Mouse (Mus musculus) duodenum, adult 2 months (tissue): ENCODE measurements around the gene Olfr65. TPM values are rescaled to one million over a fixed set of nuclear protein-coding genes. Genes with fewer than 3 reads are reported as not detected.

Experiments
- polyA plus RNA-seq: library from polyadenylated mRNA; depleted of rRNA; stranded (reverse); fragments of >200 nt; gene quantifications from 2 replicates; pipeline ENCODE4 v1.2.3, GENCODE M21; 2012; ENCODE audit warnings: low replicate concordance; rRNA removed

Olfr65 gene
- polyA plus RNA-seq = not detected in 2 replicates

GRCm38 (mm10) chr7:103903187-103903586 lies at the start of gene Olfr65:
TSS of gene Olfr65 (plus strand) at chr7:103903487.

DNA sequence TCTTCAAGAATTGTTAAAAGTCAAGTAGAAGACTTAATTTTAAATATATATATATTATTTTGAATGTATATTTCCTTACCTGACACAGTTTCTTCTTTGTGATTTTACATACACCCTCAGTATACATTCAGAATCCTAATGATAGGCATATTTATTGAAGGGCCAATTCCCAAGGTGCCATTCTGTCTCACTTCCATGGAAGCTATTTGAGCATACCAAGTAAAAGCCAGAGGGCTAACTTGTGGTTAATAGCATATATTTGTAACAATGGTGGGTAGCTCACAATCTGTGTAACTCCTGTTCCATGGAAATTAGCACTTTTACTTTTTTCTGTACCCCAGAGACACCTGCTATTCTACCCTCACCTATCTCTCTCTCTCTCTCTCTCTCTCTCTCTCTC lies 17.1 kb upstream of the Olfr65 start, which contains the start of gene Olfr66:
Gene Olfr66 (minus strand): TSS at position 101 of the 400 bp plus-strand sequence.

DNA sequence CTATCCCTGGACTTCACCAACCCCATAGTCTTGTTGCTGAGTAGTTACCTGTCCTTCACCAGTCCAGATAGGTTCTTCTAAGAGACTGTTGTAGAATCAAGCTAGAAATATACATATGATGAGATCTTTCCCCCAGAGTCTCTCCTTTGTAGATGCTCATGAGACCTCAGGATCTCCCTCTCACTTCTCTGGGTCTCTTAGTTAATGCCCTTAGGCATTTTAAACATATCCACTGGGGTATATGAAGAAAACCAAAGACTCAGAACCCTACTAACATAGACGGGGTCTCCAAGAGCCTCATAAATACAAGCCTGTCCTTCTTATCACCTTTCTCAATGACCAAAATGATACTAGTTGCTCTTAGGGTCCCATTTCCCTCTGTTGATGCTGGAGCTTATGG lies 8.9 kb upstream of the Olfr65 start, which contains the start of gene Olfr64:
Gene Olfr64 (minus strand): TSS at position 101 of the 400 bp plus-strand sequence.

GRCm38 (mm10) chr7:103928525-103928924 lies 25.2 kb downstream of the Olfr65 start, which contains the start of gene Olfr631:
TSS of gene Olfr631 (plus strand) at chr7:103928825.

GRCm38 (mm10) chr7:103934264-103934663 lies 31.0 kb downstream of the Olfr65 start, which contains the start of gene Olfr632:
TSS of gene Olfr632 (plus strand) at chr7:103934347.

DNA sequence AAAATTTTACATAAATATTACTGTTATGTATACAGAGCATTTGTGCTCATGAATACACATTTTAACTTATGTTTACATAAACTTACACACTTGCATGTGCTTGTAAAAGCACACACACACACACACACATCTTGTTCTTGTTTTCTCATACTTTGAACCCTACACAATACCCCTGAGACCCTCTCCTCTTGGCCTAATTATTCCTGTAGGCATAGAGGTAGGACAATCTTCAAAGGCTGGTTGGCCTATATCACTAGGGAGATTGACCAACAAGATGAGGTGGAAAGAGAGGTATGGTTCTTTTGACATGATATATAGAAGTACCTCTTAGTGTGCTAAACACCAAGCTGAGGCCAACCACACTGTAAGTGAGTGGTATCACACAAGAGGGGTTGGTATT lies 40.9 kb downstream of the Olfr65 start, which contains the start of gene Olfr633:
Gene Olfr633 (plus strand): TSS at position 301 of the 400 bp plus-strand sequence.

Other genes starting within 250 kb of the Olfr65 start
- not detected in 2 replicates for gene Olfr623, start 239.8 kb upstream of the Olfr65 start, polyA plus RNA-seq
- not detected in 2 replicates for gene Olfr624, start 232.3 kb upstream of the Olfr65 start, polyA plus RNA-seq
- not detected in 2 replicates for gene Olfr625-ps1, start 220.8 kb upstream of the Olfr65 start, polyA plus RNA-seq
- not detected in 2 replicates for gene Olfr243, start 188.8 kb upstream of the Olfr65 start, polyA plus RNA-seq
- gene Olfr628, start 173.1 kb upstream of the Olfr65 start, polyA plus RNA-seq = not detected in 2 replicates
- not detected in 2 replicates for gene Olfr629, start 158.5 kb upstream of the Olfr65 start, polyA plus RNA-seq
- not detected in 2 replicates for gene Olfr630, start 146.2 kb upstream of the Olfr65 start, polyA plus RNA-seq
- not detected in 2 replicates for gene Olfr69, start 131.9 kb upstream of the Olfr65 start, polyA plus RNA-seq
- gene Olfr68, start 123.8 kb upstream of the Olfr65 start, polyA plus RNA-seq = not detected in 2 replicates
- not detected in 2 replicates for gene Olfr67, start 111.7 kb upstream of the Olfr65 start, polyA plus RNA-seq
- 34.6 and 126 TPM in 2 replicates for gene Hbb-bt, start 89.5 kb upstream of the Olfr65 start, polyA plus RNA-seq
- 335 and 1,183 TPM in 2 replicates for gene Hbb-bs, start 75.4 kb upstream of the Olfr65 start, polyA plus RNA-seq
- gene Hbb-bh2, start 63.0 kb upstream of the Olfr65 start, polyA plus RNA-seq = not detected in 2 replicates
- not detected in 2 replicates for gene Hbb-bh1, start 60.3 kb upstream of the Olfr65 start, polyA plus RNA-seq
- not detected in 2 replicates for gene Hbb-y, start 50.3 kb upstream of the Olfr65 start, polyA plus RNA-seq
- gene Olfr66, start 17.2 kb upstream of the Olfr65 start, polyA plus RNA-seq = not detected in 2 replicates
- not detected in 2 replicates for gene Olfr64, start 9.0 kb upstream of the Olfr65 start, polyA plus RNA-seq
- not detected in 2 replicates for gene Olfr631, start 25.3 kb downstream of the Olfr65 start, polyA plus RNA-seq
- 0.20 TPM in 1 of 2 replicates, not detected in the other for gene Olfr632, start 30.9 kb downstream of the Olfr65 start, polyA plus RNA-seq
- not detected in 2 replicates for gene Olfr633, start 41.0 kb downstream of the Olfr65 start, polyA plus RNA-seq
- not detected in 2 replicates for gene Olfr635, start 67.7 kb downstream of the Olfr65 start, polyA plus RNA-seq
- not detected in 2 replicates for gene Olfr638, start 95.3 kb downstream of the Olfr65 start, polyA plus RNA-seq
- gene Olfr639, start 113.8 kb downstream of the Olfr65 start, polyA plus RNA-seq = not detected in 2 replicates
- not detected in 2 replicates for gene Olfr640, start 122.1 kb downstream of the Olfr65 start, polyA plus RNA-seq
- gene Olfr641, start 132.0 kb downstream of the Olfr65 start, polyA plus RNA-seq = not detected in 2 replicates
- not detected in 2 replicates for gene Olfr642, start 149.2 kb downstream of the Olfr65 start, polyA plus RNA-seq
- gene 4930516K23Rik, start 158.0 kb downstream of the Olfr65 start, polyA plus RNA-seq = not detected in 2 replicates
- not detected in 2 replicates for gene Olfr644, start 168.4 kb downstream of the Olfr65 start, polyA plus RNA-seq
- not detected in 2 replicates for gene Olfr645, start 182.0 kb downstream of the Olfr65 start, polyA plus RNA-seq
- gene Olfr646, start 201.4 kb downstream of the Olfr65 start, polyA plus RNA-seq = not detected in 2 replicates
- not detected in 2 replicates for gene Ubqln5, start 226.3 kb downstream of the Olfr65 start, polyA plus RNA-seq
- gene Olfr643, start 233.9 kb downstream of the Olfr65 start, polyA plus RNA-seq = not detected in 2 replicates
- gene Ubqln3, start 239.8 kb downstream of the Olfr65 start, polyA plus RNA-seq = not detected in 2 replicates
- not detected in 2 replicates for gene Ubqlnl, start 247.1 kb downstream of the Olfr65 start, polyA plus RNA-seq